Mouse (Mus musculus) midbrain, embryonic 12.5 days (tissue): Measurements from ENCODE around the gene Ctsl. TPM values are rescaled to one million over a fixed set of nuclear protein-coding genes. Genes with fewer than 3 reads are reported as not detected.

Source experiments
- ATAC-seq: fragments of 200-750 bp; cut with Nextera tagmentation; 2 replicates; pipeline ENCODE4 v1.8.0; 2017; ENCODE audit warnings: low read depth, moderate TSS enrichment, moderate library complexity; ENCODE audit not compliant: low FRiP score
- H3K27ac ChIP-seq: fragments of 300-500 bp; sonication (generic); replicated peaks from 2 replicates; pipeline ENCODE4 v1.5.1; 2016; ENCODE audit warnings: mild to moderate bottlenecking
- H3K27me3 ChIP-seq: fragments of 300-500 bp; sonication (generic); 2 replicates; pipeline ENCODE4 v1.6.1; 2016; ENCODE audit warnings: mild to moderate bottlenecking
- H3K36me3 ChIP-seq: fragments of 300-500 bp; sonication (generic); 2 replicates; pipeline ENCODE4 v1.6.1; 2016
- H3K4me1 ChIP-seq: fragments of 300-500 bp; sonication (generic); 2 replicates; pipeline ENCODE4 v1.6.1; 2016
- H3K4me2 ChIP-seq: fragments of 300-500 bp; sonication (generic); replicated peaks from 2 replicates; pipeline ENCODE4 v1.6.1; 2016; ENCODE audit warnings: mild to moderate bottlenecking, moderate library complexity
- H3K4me3 ChIP-seq: fragments of 300-500 bp; sonication (generic); 2 replicates; pipeline ENCODE4 v1.5.1; 2016; ENCODE audit warnings: mild to moderate bottlenecking
- H3K9ac ChIP-seq: fragments of 300-500 bp; sonication (generic); replicated peaks from 2 replicates; pipeline ENCODE4 v1.6.1; 2016; ENCODE audit warnings: mild to moderate bottlenecking, moderate library complexity
- H3K9me3 ChIP-seq: fragments of 300-500 bp; sonication (generic); 2 replicates; pipeline ENCODE4 v1.6.1; 2016; ENCODE audit warnings: mild to moderate bottlenecking
- WGBS: fragments of 180-500 bp; shearing (Covaris S2); methylation state at CpG from one replicate; pipeline ENCODE4 v1.1.7; 2016; 5-methylcytosine and 5-hydroxymethylcytosine counted together
- polyA plus RNA-seq: library from polyadenylated mRNA; unstranded; fragments of >200 nt; fragmentation: Nextera tagmentation; extraction: Ambion mirVana; gene quantifications from 2 replicates; pipeline ENCODE4 v1.2.1, GENCODE M21; 2016

Ctsl gene
- polyA plus RNA-seq, 1 experiment from 2014 or later = 116 TPM

DNA sequence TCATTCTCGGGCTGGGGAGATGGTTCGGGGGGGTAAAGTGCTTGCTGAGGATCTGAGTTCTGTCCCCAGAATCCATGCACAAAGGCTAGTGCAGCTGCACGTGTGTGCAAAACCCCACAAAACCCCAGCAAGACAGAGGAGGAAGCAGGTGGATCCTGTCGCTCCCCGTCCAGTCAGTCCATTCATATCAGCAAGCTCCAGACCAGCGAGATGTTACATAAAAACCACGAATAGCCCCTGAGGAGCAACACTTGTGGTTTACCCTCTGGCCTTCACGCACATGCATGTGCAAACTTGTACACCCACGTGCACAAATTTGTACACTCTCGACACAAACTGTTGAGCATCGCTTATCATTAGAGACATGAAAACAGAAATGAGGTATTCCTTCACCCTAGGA lies 60.8 kb downstream of the Ctsl start:
- Histone ChIP-seq H3K27ac (no peak overlapping the region), H3K36me3 (no peaks in the 10 kb centered on the region), H3K9ac (no peak overlapping the region), H3K4me2 (no peak overlapping the region), H3K4me3 (no peak overlapping the region), H3K27me3 (no peaks in the 10 kb centered on the region), H3K9me3 (no peaks in the 10 kb centered on the region), H3K4me1 (peaks cover 7% of the 10 kb centered on the region; the same call in 1 of the 2 replicates)
- ATAC-seq = no peak
- WGBS = 88% methylated on average over 11 of the region's 11 CpGs

Other genes with a start within 250 kb of the Ctsl start
- gene Slc35d2, start 241.5 kb downstream of the Ctsl start, polyA plus RNA-seq = 1.7 and 4.0 TPM in 2 replicates
- gene Zfp367, start 217.7 kb downstream of the Ctsl start, polyA plus RNA-seq = 20.7 and 22.6 TPM in 2 replicates
- gene Habp4, start 209.1 kb downstream of the Ctsl start, polyA plus RNA-seq = 26.8 and 28.4 TPM in 2 replicates
- 6.7 and 9.1 TPM in 2 replicates for gene Cdc14b, start 95.6 kb downstream of the Ctsl start, polyA plus RNA-seq
- 16.4 and 19.2 TPM in 2 replicates for gene Aaed1, start 58.2 kb downstream of the Ctsl start, polyA plus RNA-seq
- 12.6 and 12.8 TPM in 2 replicates for gene Cdk20, start 61.4 kb upstream of the Ctsl start, polyA plus RNA-seq
- not detected in 2 replicates for gene Fam240b, start 126.9 kb upstream of the Ctsl start, polyA plus RNA-seq